Mouse (Mus musculus): ENCODE measurements around the gene Ticrr. TPM values are rescaled to one million over a fixed set of nuclear protein-coding genes. Genes with fewer than 3 reads are reported as not detected.
A peak's percentile ranks its signal among the peaks of the same experiment; 100 is the strongest.

Gene Ticrr
- polyA plus RNA-seq, 1 experiment from 2014 or later = 11.6 TPM

DNA sequence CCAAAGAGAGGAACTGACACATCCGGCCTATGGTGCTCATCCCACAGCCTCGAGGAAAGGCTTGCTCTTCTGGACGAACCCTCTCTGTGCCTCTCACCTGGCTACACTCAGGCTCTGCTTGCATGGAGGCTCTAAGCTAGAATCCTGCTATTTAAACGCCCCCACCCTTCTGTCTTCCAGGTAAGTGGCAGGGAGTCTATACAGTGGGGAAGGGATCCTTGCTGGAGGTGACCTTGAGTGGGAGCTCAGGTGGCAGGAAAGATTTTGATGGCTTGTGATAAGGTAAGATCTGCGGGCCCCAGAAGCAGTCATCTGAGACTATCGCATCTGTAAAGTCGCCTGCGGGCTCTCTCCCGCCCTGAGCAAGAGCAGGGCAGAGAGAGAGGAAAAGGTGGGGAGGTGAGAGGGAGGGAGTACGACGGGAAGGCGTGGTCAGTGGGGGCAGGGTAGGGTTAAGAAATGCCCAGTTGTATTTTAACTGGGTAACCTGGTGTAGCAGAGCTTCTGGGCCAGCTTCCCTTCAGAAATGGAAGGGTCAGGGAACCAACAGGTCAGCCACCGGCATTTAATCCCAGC, 28.1 kb upstream of the Ticrr start:
- no peaks in the 10 kb centered on the region for H3K36me3 ChIP-seq
- 0 out of 2 replicates have a peak overlapping the region, but pooled peaks have one; percentile 51 for H3K27ac ChIP-seq
- no peaks in the 10 kb centered on the region for H3K9me3 ChIP-seq (replicated peaks)
- H3K4me1 ChIP-seq = 0 out of 2 replicates have a peak, but pooled peaks cover 2% of the 10 kb centered on the region
- no peak overlapping the region for H3K4me3 ChIP-seq (replicated peaks)
- peak; percentile 85 for ATAC-seq (replicated peaks; ENCODE audit: low FRiP score)
- peaks cover 6% of the 10 kb centered on the region; the same call in 1 of the 2 replicates for H3K27me3 ChIP-seq
- 17% methylated on average over 13 of the region's 13 CpGs for WGBS
- no peak overlapping the region for H3K9ac ChIP-seq
- H3K4me2 ChIP-seq = no peak overlapping the region

DNA sequence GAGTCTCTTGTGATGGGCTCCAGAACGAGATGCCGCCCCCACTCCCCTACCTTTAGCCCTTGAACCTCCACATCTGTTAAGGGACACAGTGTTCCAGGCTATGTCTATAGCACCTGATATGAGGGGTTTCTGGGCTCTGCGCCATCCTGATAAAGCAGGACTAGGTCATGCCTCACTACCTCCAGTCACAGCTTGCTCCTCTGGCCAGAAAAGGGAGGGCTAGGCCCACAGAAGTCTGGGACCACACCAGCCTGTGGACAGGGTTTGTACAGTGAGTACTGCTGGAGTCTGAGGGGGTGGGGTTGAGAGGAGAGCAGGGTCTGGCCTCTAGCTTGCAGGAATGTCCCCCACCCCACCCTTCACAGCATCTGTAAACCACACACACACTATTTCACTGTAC, 12.8 kb upstream of the Ticrr start:
- H3K36me3 ChIP-seq = no peaks in the 10 kb centered on the region
- H3K9ac ChIP-seq = no peak overlapping the region
- H3K4me1 ChIP-seq = 0 out of 2 replicates have a peak, but pooled peaks cover 3% of the 10 kb centered on the region
- no peak overlapping the region for H3K4me3 ChIP-seq (replicated peaks)
- no peaks in the 10 kb centered on the region for H3K27me3 ChIP-seq
- no peaks in the 10 kb centered on the region for H3K9me3 ChIP-seq (replicated peaks)
- peak overlapping the region; percentile 75 for H3K27ac ChIP-seq
- peak; percentile 87 for ATAC-seq (replicated peaks; ENCODE audit: low FRiP score)
- WGBS = 79% methylated on average over 3 of the region's 3 CpGs
- H3K4me2 ChIP-seq = no peak overlapping the region

DNA sequence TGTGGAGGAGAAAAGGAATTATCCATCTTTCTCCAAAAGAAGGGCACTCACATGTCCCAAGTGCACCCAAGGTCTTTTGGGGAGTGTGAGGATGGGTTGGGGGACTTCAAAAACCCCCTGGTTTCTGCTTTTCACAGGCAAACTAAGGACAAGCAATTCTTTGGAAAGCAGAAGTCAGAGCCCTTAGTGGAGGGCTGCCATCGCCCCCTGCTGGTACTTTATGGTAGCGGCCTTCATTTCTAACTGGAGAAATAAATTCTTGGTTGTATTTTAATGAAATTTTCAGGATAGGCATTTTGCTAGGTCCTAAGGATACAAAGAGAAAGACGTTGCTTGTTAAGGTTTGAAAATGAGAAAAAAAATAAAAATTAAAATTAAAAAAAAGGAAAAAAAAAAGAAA, 11.0 kb upstream of the Ticrr start:
- Histone ChIP-seq H3K9ac (no peak overlapping the region), H3K36me3 (no peaks in the 10 kb centered on the region), H3K4me1 (0 out of 2 replicates have a peak, but pooled peaks cover 3% of the 10 kb centered on the region), H3K4me2 (no peak overlapping the region), H3K9me3 (replicated peaks) (no peaks in the 10 kb centered on the region), H3K27me3 (no peaks in the 10 kb centered on the region), H3K27ac (no peak overlapping the region), H3K4me3 (replicated peaks) (no peak overlapping the region)
- 8% methylated on average over 3 of the region's 3 CpGs for WGBS
- no peak for ATAC-seq (replicated peaks; ENCODE audit: low FRiP score)

DNA sequence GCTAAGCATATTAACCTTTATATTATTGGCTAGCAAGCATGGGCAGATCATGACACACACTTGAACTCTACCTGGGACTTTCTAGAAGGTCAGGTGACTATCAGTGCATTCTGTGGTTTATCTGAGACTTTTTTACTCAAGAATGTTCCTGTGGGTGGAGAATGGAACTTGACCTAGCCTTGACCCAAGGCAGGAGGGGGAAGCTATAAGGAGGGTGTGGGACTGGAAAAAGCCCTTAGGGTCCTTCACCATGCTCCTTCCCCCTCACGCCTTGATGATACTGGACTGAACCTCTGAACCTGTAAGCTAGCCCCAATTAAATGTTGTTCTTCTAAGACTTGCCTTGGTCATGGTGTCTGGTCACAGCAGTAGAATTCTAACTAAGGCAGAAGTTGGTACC, 5.8 kb upstream of the Ticrr start:
- H3K36me3 ChIP-seq = no peaks in the 10 kb centered on the region
- no peak overlapping the region for H3K4me2 ChIP-seq
- ATAC-seq (replicated peaks; ENCODE audit: low FRiP score) = no peak
- no peak overlapping the region for H3K9ac ChIP-seq
- no peaks in the 10 kb centered on the region for H3K27me3 ChIP-seq
- H3K4me1 ChIP-seq = peaks cover 3% of the 10 kb centered on the region
- H3K4me3 ChIP-seq (replicated peaks) = no peak overlapping the region
- WGBS = 79% methylated on average over 1 of the region's 1 CpGs
- H3K27ac ChIP-seq = no peak overlapping the region
- H3K9me3 ChIP-seq (replicated peaks) = no peaks in the 10 kb centered on the region

DNA sequence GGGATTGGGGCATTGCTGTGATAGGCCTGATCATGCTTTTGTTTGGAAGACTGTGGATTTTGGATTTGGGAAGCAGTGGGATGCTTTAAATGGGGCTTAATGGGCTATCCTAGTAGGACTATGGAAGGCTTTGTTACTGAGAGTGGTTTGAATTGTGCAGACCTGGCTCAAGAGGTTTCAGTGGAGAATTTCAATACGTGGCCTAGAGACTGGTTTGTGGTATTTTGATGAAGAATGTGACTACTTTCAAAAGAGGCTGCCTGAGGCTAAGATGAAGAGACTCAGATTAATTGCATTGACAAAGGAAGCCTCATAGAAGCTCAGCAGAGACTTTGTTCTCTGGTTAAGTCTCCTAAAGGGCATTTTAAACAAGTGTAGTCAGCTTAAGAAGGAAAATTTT, 5.4 kb upstream of the Ticrr start:
- Histone ChIP-seq H3K9ac (no peak overlapping the region), H3K27ac (no peak overlapping the region), H3K36me3 (no peaks in the 10 kb centered on the region), H3K4me2 (no peak overlapping the region), H3K4me3 (replicated peaks) (no peak overlapping the region), H3K27me3 (no peaks in the 10 kb centered on the region), H3K9me3 (replicated peaks) (no peaks in the 10 kb centered on the region), H3K4me1 (peaks cover 4% of the 10 kb centered on the region)
- WGBS = 50% methylated on average over 1 of the region's 1 CpGs
- no peak for ATAC-seq (replicated peaks; ENCODE audit: low FRiP score)

DNA sequence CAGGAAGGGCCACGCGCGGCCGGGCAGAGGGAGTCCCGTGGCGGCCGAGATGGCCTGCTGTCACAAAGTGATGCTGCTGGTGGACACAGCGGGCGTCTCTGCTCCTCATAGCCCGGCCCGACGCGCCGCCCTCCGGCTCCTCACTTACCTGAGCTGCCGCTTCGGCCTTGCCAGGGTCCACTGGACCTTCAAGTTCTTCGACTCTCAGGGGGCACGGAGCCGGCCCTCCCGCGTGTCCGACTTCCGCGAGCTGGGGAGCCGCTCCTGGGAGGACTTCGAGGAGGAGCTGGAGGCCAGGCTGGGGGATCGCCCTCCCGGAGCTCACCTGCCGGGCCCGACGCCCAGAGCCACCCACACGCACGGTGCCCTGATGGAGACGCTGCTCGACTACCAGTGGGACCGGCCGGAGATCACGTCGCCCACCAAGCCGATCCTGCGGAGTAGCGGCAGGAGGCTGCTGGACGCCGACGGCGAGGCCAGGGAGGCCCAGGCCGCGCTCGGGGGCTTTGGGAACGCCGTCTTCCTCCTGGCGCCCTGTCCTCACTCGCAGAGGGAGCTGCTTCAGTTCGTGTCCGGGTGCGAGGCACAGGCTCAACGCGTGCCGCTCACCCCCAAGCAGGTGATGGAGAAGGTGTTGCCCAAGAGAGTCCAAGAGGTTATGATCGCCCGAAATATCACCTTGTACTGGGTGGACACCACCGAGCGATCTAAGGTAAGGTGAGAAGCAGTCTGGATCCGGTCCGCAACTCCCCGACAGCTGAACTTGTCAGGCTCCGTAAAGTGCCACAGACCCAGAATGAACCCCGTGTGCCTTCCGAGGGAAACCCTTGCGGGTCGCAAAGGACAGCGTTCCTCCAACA, 525 bp downstream of the Ticrr start:
- WGBS = under 1% methylated on average over 73 of the region's 73 CpGs
- Histone ChIP-seq H3K9me3 (replicated peaks) (no peaks in the 10 kb centered on the region), H3K4me1 (peaks cover 36% of the 10 kb centered on the region), H3K4me3 (replicated peaks) (peak overlapping the region; percentile 83), H3K9ac (peak overlapping the region; percentile 75), H3K27me3 (no peaks in the 10 kb centered on the region), H3K4me2 (peak overlapping the region; percentile 78), H3K27ac (peak overlapping the region; percentile 49), H3K36me3 (peaks cover 5% of the 10 kb centered on the region; the same call in 1 of the 2 replicates)
- ATAC-seq (replicated peaks; ENCODE audit: low FRiP score) = peak; percentile 54; the same call in 1 of the 2 replicates

DNA sequence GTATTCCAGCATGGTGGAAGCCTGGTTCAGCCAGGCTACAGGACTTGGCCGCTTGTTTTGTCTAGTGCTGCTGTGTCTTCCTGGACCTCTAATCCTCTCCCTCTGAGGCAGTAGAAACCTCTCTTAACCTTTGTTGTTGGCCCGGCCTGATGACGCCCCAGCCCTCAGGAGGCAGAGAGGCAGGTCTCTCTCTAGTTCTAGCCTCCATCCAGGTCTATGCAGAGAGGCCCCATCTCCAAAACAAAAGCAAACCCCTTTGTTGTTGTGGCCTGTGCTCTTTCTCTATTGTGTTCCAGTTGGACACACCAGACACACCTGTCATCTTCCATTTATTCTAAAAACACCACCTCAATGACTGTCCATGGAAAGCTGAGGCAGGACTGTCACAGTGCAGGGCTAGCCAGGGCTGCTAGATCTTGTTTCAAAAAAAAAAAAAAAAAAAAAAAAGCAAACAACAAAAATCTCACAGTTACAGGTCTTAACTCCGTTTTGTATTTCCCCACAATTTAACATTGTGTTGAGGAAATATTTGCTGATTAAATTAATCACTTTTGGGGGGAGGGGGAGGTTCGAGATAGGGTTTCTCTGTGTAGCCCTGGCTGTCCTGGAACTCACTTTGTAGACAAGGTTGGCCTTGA, 1.4 kb downstream of the Ticrr start:
- WGBS = 13% methylated on average over 5 of the region's 5 CpGs
- Histone ChIP-seq H3K9me3 (replicated peaks) (no peaks in the 10 kb centered on the region), H3K36me3 (peaks cover 13% of the 10 kb centered on the region; the same call in 1 of the 2 replicates), H3K4me2 (peak overlapping the region; percentile 78), H3K27ac (no peak overlapping the region), H3K9ac (peak overlapping the region; percentile 75), H3K4me3 (replicated peaks) (peak overlapping the region; percentile 83), H3K27me3 (no peaks in the 10 kb centered on the region), H3K4me1 (peaks cover 36% of the 10 kb centered on the region)
- no peak for ATAC-seq (replicated peaks; ENCODE audit: low FRiP score)

DNA sequence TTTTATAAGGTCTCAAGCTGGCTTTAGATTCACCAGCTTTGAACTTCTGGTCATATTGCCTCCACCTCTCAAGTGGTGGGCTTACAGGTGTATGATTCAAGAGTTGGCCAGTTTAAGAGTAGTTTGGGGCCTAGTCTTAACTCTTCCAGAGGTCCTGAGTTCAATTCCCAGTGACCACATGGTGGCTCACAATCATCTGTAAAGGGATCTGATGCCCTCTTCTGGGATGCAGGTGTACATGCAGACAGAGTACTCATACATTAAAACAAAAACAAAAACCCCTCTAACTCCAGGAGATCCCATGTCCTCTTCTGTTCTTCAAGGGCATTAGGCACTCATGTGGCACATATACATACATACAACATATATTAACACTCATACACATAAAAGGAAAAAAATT, 6.7 kb downstream of the Ticrr start:
- H3K9me3 ChIP-seq (replicated peaks) = no peaks in the 10 kb centered on the region
- ATAC-seq (replicated peaks; ENCODE audit: low FRiP score) = no peak
- peaks cover 63% of the 10 kb centered on the region for H3K36me3 ChIP-seq
- H3K27me3 ChIP-seq = no peaks in the 10 kb centered on the region
- no peak overlapping the region for H3K4me2 ChIP-seq
- H3K27ac ChIP-seq = no peak overlapping the region
- peaks cover 25% of the 10 kb centered on the region for H3K4me1 ChIP-seq
- no peak overlapping the region for H3K9ac ChIP-seq
- no peak overlapping the region for H3K4me3 ChIP-seq (replicated peaks)

DNA sequence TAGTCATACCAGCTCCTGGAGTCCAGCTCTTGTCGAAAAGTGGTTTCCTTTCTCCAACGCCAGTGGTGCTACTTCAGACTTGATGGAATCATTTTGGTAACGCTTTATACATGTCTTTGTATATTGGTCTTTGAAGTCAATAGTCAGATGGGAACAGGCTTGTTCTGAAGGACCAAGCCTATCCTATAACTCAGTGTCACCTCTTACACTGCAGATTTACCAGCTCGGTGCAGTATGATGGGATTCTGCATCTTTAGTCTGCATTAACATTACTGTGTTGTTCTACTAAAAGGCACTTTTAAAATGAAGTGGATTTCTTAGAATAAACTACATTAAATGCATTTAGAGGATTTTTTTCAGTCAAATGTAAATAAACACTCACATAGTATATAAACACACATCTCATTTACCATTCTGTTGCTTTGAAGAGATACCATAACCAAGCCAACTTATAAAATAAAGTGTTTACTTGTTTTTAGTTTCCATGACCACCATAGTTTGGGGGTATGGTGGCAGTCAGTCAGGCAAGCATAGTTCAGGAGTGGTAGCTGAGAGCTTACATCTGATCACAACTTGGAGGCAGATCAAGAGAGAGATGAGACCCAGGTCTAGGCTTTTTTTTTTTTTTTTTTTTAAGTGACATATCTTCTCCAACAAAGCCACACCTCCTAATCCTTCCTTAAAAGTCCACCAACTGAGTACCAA, 11.1 kb downstream of the Ticrr start:
- no peaks in the 10 kb centered on the region for H3K27me3 ChIP-seq
- H3K4me3 ChIP-seq (replicated peaks) = no peak overlapping the region
- no peaks in the 10 kb centered on the region for H3K9me3 ChIP-seq (replicated peaks)
- 94% methylated on average over 4 of the region's 4 CpGs for WGBS
- H3K4me2 ChIP-seq = no peak overlapping the region
- H3K27ac ChIP-seq = no peak overlapping the region
- no peaks in the 10 kb centered on the region for H3K4me1 ChIP-seq
- no peak overlapping the region for H3K9ac ChIP-seq
- H3K36me3 ChIP-seq = peaks cover 88% of the 10 kb centered on the region
- no peak for ATAC-seq (replicated peaks; ENCODE audit: low FRiP score)

DNA sequence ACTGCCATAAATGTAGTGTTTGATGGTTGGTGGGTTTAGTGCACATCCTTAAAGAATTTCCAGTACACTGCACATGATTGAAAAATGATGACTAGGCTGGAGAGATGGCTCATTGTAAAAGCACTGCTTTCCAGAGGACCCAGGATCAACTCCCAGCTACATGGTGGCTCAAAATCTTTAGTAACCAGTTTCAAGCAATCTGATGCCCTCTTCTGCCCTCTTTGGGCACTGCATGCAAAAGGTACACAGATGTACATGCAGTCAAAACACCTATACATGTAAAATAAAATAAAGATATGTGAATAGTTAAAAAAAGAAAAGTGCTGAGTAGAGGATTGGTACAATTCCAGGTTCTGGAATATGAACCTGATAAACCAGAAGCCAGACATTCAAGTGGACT, 19.2 kb downstream of the Ticrr start:
- no peak overlapping the region for H3K4me3 ChIP-seq (replicated peaks)
- H3K27ac ChIP-seq = no peak overlapping the region
- no peak overlapping the region for H3K9ac ChIP-seq
- peaks cover 91% of the 10 kb centered on the region for H3K36me3 ChIP-seq
- H3K4me1 ChIP-seq = no peaks in the 10 kb centered on the region
- no peaks in the 10 kb centered on the region for H3K27me3 ChIP-seq
- H3K9me3 ChIP-seq (replicated peaks) = no peaks in the 10 kb centered on the region
- H3K4me2 ChIP-seq = no peak overlapping the region
- ATAC-seq (replicated peaks; ENCODE audit: low FRiP score) = no peak

DNA sequence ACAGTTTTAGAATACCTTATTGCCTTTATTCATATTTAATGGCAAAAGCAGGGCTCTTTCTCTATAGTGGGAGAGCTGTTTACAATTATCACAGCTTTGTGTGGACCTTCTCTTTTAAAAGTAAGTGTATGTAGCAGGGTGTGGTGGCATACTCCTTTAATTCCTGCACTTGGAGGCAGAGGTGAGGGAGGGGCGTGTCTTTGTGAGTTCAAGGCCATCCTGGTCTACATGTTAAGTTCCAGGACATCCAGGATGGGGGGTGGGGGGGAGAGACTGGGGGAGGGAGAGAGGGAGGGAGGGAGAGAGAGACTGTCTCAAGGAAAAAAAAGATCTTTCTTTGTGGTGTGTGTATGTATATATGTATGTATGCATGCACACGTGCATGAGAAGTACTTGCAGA, 20.2 kb downstream of the Ticrr start:
- ATAC-seq (replicated peaks; ENCODE audit: low FRiP score) = no peak
- Histone ChIP-seq H3K4me3 (replicated peaks) (no peak overlapping the region), H3K4me1 (no peaks in the 10 kb centered on the region), H3K27ac (no peak overlapping the region), H3K9ac (no peak overlapping the region), H3K36me3 (peaks cover 93% of the 10 kb centered on the region), H3K4me2 (no peak overlapping the region), H3K27me3 (no peaks in the 10 kb centered on the region), H3K9me3 (replicated peaks) (no peaks in the 10 kb centered on the region)
- 80% methylated on average over 2 of the region's 2 CpGs for WGBS

DNA sequence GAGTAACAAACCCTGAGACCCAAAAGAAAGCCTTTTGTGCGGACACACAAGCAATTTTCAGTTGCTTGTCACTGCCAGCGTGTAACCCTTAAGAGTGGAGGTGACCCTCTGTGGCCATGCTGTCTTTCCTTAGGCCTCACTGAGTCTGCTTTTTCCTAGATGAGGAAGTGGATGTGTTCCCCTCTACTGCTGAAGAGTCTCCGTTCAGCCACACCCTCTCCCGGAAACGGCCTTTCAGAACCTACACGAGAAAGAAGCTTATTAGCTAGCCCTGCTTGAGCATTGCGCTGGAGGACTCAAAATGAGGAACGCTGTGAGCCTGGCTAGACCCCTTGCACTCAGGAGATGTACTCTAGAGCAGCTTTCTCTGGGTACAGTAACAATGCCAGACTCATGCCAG, 36.5 kb downstream of the Ticrr start:
- H3K27ac ChIP-seq = no peak overlapping the region
- no peak overlapping the region for H3K9ac ChIP-seq
- no peaks in the 10 kb centered on the region for H3K9me3 ChIP-seq (replicated peaks)
- peaks cover 96% of the 10 kb centered on the region for H3K36me3 ChIP-seq
- H3K27me3 ChIP-seq = no peaks in the 10 kb centered on the region
- H3K4me2 ChIP-seq = no peak overlapping the region
- H3K4me3 ChIP-seq (replicated peaks) = no peak overlapping the region
- WGBS = 81% methylated on average over 8 of the region's 8 CpGs
- ATAC-seq (replicated peaks; ENCODE audit: low FRiP score) = no peak
- no peaks in the 10 kb centered on the region for H3K4me1 ChIP-seq
